Mouse (Mus musculus) lung, adult 18-20 months (tissue): ENCODE results near the gene Pax5.
A peak's percentile ranks its signal among the peaks of the same experiment; 100 is the strongest.

ENCODE experiments used
- DNase-seq, 2 experiments: peaks; one replicate each; pipeline ENCODE4 v3.0.0; 2022; ENCODE audit warnings: mixed read lengths in 2 of 2

Pax5 gene

DNA sequence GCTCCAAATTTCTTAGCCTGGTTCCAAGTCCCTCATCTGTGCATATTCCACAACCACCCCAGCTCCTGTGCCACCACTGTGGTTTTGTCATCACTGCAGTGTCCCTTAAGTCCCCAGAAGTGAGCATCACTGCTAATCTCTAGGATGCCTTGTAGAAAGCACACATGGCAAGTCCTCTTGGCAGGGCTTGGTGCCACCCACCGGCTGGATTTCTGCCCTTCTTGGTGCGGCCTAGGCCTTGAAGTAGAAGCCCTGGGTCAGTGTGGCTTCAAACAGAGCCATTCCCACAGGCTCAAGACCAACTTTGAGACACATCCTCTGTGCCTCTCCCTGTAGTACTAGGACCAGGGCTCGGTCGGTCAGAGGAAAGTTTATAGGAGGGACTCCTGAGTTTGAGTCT is 174.6 kb downstream of the Pax5 start:
- no peak for DNase-seq

DNA sequence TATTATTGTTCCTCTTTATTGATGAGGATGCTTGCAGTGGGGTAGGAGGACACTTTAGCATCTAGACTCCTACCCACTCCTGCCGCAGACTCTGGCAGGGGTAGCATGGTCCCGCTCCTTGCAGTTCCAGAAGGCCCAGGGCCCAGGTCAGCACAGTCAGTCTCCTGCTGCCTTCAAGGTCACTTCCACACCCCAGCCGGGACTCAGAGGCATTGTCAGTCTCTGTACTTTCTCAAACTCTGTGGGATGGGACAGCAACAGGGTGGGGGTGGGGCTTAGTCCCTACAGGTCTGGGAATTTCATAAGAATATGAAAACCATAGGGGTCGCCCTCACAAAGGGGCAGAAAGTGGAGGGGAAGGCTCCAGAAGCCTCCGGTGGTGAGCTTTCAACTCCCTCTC is 177.0 kb downstream of the Pax5 start:
- no peak for DNase-seq

DNA sequence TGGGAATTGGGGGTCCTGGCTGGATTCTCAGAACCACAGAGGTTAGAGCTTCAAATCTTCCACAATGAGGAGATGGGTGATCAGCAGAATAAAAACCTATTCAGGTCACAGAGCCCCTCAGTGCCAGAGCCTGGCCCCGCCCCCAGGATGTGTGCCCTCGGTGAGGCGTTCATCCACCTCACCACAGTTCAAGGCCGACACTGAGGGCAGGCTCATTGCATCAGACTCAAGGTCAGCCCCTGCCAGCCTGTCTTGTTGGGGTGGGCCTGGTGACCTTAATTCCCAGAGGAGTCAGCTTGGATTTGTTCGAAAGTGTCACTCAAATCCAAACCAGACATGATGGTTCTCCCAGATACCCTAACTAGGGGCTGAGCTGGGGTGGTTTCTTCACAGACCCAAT is 177.6 kb downstream of the Pax5 start:
- no peak for DNase-seq

DNA sequence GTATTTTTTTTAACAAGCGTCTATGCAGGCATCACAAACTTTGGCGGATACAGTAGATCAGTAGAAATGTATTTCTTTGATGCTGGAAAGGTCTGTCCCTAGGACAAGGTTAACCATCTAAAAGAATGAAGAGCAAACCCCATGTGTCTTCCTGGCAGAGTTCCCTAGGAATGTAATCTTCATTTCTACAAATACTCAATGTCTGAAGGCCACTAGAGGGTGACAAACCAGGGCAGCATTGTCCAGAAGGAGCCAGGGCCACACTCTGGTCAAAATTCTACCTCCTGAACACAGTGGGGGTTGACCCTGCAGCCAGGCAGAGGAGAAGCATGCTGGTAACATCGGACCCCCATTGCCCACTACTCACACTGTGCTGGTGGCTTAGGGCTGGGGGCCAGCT is 185.0 kb downstream of the Pax5 start:
- no peak for DNase-seq

- DNase-seq, result no peak
These were observed 191.4 kb downstream of the Pax5 start for GRCm38 (mm10) chr4:44518923-44519322.

- DNase-seq, result no peak
These were observed 196.3 kb downstream of the Pax5 start for GRCm38 (mm10) chr4:44513981-44514380.

DNA sequence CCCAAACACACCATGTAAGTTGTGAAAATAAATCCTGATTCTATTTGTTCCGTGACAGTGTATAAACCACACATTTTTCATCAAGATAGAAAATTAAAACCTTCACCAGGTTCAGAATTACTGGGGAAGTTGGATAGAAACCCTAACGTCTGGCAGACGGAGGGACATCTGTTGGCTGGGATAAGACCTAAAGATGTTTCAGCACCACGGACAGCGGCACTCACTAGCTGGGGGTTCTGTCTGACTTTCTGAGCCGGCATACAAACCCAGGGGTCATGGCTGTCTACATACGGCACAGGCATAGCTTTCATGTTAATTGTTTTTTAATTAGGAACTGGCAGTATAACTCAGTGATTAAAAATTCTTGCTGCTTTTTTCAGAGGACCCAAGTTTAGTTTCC is 198.6 kb downstream of the Pax5 start:
- DNase-seq, result no peak

DNA sequence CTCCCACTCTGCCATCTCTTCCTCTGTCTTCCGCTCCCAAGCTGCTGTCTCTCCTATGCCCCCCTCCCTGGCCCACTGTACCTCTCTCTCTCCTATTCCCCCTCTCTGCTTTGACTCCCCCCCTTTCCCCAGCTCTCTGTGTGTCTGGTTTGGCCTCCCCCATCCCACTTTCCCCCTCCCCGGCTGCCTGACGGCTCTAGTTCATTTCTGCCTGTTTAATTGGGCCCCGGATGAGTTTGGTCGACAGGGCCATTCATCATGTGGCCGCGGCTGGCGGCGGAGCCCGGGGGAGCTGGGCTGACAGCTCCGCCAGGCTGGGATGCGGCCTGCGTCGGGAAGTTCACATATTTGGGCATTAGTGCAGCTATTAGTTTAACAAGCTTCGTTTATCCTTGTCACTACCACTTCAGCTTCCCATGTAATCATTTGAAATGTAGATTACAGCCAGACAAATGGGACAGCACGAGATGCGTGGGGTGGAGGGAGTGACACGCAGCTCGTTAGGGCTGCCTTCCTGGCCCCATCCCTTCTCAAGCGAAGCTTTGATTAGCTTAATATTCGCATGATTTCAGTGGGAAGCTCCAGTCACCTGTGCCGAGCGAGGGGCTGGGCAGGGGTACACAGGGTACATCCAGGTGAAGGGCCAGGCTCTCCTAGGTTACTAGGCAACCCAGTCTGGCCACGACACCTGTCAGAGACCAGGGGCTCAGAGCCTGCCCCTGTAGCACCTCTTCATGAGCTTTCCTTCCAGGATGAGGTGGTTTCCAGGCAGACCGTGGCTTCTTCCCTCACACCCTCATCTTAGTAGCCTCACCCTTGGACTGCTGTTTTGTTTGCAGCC is 201.7 kb downstream of the Pax5 start:
- DNase-seq, result no peak

GRCm38 (mm10) chr4:44507861-44508260 is 202.4 kb downstream of the Pax5 start:
- no peak for DNase-seq

DNA sequence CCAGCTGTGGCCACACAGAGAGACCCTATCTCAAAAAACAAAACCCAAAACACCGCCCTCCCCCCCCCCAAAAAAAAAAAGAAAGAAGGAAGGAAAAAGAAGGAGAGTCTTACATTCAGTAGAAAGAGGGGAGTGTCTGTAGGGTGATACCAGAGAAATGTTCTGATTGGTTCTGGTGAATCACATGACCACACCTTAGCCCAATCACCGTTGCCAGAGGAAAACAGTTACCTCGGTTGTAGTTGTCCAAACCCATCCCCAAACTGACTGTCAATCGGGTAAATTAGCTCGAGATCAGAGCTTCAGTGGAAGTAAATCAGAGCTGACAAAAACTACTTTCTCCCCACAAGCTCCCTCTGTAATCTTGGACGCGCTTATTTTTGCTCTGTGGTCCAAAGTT is 205.3 kb downstream of the Pax5 start:
- DNase-seq, result no peak

DNA sequence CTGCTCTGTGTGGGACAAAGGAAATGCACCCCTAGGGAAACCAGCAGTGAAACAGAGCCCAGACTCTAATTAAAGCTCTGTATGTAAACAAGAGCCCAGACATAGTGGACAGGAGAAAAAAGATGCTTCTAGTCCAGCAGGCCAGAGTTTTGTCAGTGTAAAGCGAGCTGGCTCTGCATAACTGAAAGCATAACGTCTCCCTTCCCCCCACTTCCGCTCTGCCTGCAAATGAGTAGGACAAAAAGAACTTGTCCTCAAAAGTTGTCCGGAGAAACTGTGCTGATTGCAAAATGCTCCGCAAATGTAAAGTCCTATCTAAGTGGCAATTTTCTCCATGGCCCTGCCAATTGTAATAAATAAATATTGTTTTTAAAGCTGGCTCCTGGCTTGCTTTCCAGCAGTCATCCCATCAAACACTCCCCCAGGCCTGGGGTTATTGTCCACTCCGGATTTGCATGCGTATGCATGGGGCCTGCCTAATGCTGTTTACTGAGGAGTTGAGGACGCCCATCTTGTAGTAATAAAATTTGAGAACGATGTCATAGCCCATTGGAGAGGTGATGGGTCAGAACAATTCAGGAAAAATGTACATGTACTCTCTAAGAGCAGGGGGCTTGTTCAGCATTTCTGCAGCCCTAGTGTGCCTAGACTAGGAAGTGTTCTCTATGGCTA is 208.0 kb downstream of the Pax5 start:
- DNase-seq, result no peak

GRCm38 (mm10) chr4:44498156-44498555 is 212.1 kb downstream of the Pax5 start:
- DNase-seq, result no peak

- DNase-seq, result peak; percentile 12 to 39
These were observed 214.5 kb downstream of the Pax5 start for GRCm38 (mm10) chr4:44495836-44496235.

DNA sequence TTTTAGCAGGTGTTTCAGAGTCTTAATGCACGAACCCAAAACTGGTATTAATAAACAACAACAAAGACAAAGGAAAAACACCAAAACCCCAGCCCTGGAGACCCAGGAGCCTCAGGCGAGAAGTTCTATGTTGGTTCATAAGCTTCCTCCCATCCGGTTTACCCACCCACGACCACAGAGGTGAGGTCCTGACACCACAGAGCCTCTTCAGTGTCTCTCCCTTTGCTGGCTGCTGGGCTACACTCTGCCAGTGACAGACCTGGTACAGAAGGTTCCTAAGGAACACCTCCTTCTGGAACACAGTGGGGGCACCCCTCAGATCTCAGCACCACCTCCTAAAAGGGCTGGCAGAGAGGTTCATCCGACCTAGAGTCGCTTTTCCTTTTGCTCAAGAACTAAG is 216.5 kb downstream of the Pax5 start:
- no peak for DNase-seq

GRCm38 (mm10) chr4:44490872-44491271 is 219.4 kb downstream of the Pax5 start:
- no peak for DNase-seq

DNA sequence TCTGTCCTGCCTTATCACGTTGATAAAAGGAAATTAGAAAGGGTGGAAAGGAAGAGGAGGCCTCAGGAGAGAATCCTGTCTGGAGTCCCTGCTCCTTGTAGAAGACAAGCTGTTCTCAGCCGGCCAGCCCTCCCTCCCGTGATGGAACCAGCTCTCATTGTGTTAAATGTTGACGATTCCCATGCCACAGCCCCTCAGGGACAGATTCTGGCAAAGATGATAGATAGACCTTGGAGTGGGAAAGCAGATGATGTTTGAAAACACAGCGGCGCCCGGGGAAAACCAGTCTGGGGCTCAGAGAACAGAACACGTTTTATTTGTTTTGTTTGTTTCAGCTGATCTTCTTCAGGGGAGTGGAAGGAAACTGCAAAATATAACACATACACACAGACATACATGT is 221.6 kb downstream of the Pax5 start:
- no peak for DNase-seq

- no peak for DNase-seq
These were observed 222.1 kb downstream of the Pax5 start for GRCm38 (mm10) chr4:44488219-44488618.

DNA sequence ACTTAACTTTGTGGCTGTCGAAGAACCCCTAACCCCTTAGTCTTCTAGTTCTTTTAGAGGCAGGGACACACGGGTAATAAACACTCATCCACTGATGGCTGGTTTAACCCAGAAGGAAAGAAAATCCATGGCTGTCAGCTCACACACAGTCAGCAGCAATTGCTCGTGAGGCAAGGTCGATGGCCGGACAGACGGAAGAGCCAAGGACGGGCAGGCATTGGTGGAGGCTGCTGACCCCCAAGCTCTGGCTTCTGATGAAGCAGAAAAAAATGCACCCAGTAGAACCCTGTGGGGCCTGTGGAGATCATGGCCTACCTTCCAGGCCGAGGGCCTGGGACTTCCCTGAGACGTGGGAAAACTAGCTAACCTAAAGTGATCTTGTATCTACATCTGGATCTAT is 227.4 kb downstream of the Pax5 start:
- DNase-seq, result no peak

- DNase-seq, result no peak
These were observed 230.5 kb downstream of the Pax5 start for GRCm38 (mm10) chr4:44479755-44480154.
